Comparison of ENCODE assay signal across 16 mouse cellular contexts in the genomic region with DNA sequence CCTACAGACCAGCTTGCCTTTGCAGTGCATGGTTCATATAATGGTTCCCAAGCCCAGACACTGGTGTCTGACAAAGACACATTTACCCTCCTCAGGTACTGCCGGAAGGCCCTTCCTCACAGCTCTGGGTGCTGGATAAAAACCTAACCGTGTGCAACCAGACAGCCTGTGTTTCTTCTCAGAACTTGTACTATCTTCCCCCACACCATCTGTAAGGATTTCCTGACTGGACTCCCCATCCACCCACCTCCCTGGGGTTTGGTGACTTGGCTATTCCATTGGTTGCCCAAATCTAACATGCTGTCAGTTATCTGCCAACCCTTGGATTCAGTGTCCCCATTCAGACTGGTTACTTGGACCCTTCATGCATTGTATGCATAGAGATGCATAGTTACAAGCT.
DNase-seq lines count a peak whose midpoint lies in the region.
"Had no signal": no experiment of that assay in that cellular context is flagged by ENCODE, and none has a peak within 500 bp of the region (broad histone marks: within the 10 kb centered on the region; RNA-seq: fewer than 3 reads in every experiment).

No protein-coding gene starts in this region.

- peak; percentile 23 for DNase-seq in heart, adult 11 months
- DNase-seq in heart, adult 8-10 months (ENCODE audit: low spot score) = no peak
- DNase-seq in left cerebral cortex, adult 18-20 months (ENCODE audit: low spot score in 2 of 2) = peak; percentile 31 to 34
- no peak for DNase-seq in left cerebral cortex, postnatal 4 days
- DNase-seq in right cerebral cortex, postnatal 36 days (ENCODE audit: low spot score in 2 of 2) = peak; percentile 5 to 15
- no peak for DNase-seq in right cerebral cortex, postnatal 4 days
- peak; percentile 47 for DNase-seq in telencephalon, adult 2 months (ENCODE audit: low read depth, low spot score)
- no peak for DNase-seq in kidney, adult 8-10 months
- DNase-seq: adrenal gland, adult 2 months; adrenal gland, postnatal 10 days; adrenal gland, postnatal 25 days; cerebellum, adult 11-12 months; cerebellum, adult 2 months; cerebellum, adult 9-10 months; cerebellum, postnatal 10 days; cerebellum, postnatal 25 days had no signal

- intact Hi-C loops in left cerebral cortex, postnatal 4 days (cut with DNase I) = no loop called here

Comparison
In these comparisons a context has a peak if more than half of its experiments do, and no peak if none do; other contexts are left out.
1. DNase-seq: peak in heart, adult 11 months (single experiment), left cerebral cortex, adult 18-20 months (2 of 2), right cerebral cortex, postnatal 36 days (2 of 2) and telencephalon, adult 2 months (single experiment); none in heart, adult 8-10 months (single experiment), left cerebral cortex, postnatal 4 days (single experiment), right cerebral cortex, postnatal 4 days (single experiment) and kidney, adult 8-10 months (0 of 2).